Mouse (Mus musculus) hindbrain, embryonic 15.5 days (tissue): ENCODE results near the gene Clcn3. TPM values are rescaled to one million over a fixed set of nuclear protein-coding genes. Genes with fewer than 3 reads are reported as not detected.

Experiments used
- ATAC-seq: fragments of 200-750 bp; cut with Nextera tagmentation; 2 replicates; pipeline ENCODE4 v1.8.0; 2017; ENCODE audit warnings: low read depth, moderate number of reproducible peaks, moderate TSS enrichment; ENCODE audit not compliant: low FRiP score
- H3K27ac ChIP-seq: fragments of 300-500 bp; sonication (generic); replicated peaks from 2 replicates; pipeline ENCODE4 v1.5.1; 2015; ENCODE audit warnings: mild to moderate bottlenecking, inconsistent platforms
- H3K27me3 ChIP-seq: fragments of 300-500 bp; sonication (generic); 2 replicates; pipeline ENCODE4 v1.6.1; 2015; ENCODE audit warnings: control low read depth, inconsistent platforms
- H3K36me3 ChIP-seq: fragments of 300-500 bp; sonication (generic); 2 replicates; pipeline ENCODE4 v1.6.1; 2015; ENCODE audit warnings: control low read depth, inconsistent platforms
- H3K4me1 ChIP-seq: fragments of 300-500 bp; sonication (generic); replicated peaks from 2 replicates; pipeline ENCODE4 v1.6.1; 2015; ENCODE audit warnings: control low read depth, inconsistent platforms
- H3K4me2 ChIP-seq: fragments of 300-500 bp; sonication (generic); 2 replicates; pipeline ENCODE4 v1.6.1; 2015; ENCODE audit warnings: moderate library complexity, mild to moderate bottlenecking, inconsistent platforms
- H3K4me3 ChIP-seq: fragments of 300-500 bp; sonication (generic); 2 replicates; pipeline ENCODE4 v1.5.1; 2015; ENCODE audit warnings: mild to moderate bottlenecking, inconsistent platforms
- H3K9ac ChIP-seq: fragments of 300-500 bp; sonication (generic); 2 replicates; pipeline ENCODE4 v1.6.1; 2015; ENCODE audit warnings: inconsistent platforms
- H3K9me3 ChIP-seq: fragments of 300-500 bp; sonication (generic); 2 replicates; pipeline ENCODE4 v1.6.1; 2016; ENCODE audit warnings: control low read depth, inconsistent platforms
- WGBS: fragments of 180-500 bp; shearing (Covaris S2); methylation state at CpG from one replicate; pipeline ENCODE4 v1.1.7; 2015; 5-methylcytosine and 5-hydroxymethylcytosine counted together
- polyA plus RNA-seq: library from polyadenylated mRNA; unstranded; fragments of >200 nt; fragmentation: Nextera tagmentation; extraction: Ambion mirVana; gene quantifications from 2 replicates; pipeline ENCODE4 v1.2.1, GENCODE M21; 2015

The Clcn3 gene
- polyA plus RNA-seq, 1 experiment from 2014 or later: 69.8 TPM

DNA sequence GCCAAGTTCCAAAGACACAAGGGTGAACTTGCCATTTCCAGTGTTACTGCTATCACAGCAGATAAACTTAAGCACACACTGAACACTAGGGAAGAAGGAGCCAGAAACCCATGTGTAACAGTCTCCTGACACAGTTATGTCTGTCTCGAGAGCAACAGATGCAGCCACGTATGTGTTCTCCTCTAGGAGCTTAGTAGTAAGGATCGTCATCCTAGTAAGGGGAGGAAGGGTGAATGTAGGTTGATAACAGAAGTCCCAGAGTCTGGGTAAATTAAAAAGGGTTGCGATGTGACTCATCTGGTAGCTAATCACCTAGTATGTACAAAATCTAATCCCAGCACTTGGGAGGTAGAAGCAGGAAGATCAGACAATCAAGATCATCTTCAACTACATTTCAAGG lies 33.2 kb downstream of the Clcn3 start:
- Histone ChIP-seq H3K27ac (no peak overlapping the region), H3K4me1 (peaks cover 17% of the 10 kb centered on the region), H3K27me3 (no peaks in the 10 kb centered on the region), H3K4me2 (no peak overlapping the region), H3K9me3 (no peaks in the 10 kb centered on the region), H3K36me3 (no peaks in the 10 kb centered on the region), H3K4me3 (no peak overlapping the region), H3K9ac (no peak overlapping the region)
- 87% methylated on average over 4 of the region's 4 CpGs for WGBS
- ATAC-seq: no peak

DNA sequence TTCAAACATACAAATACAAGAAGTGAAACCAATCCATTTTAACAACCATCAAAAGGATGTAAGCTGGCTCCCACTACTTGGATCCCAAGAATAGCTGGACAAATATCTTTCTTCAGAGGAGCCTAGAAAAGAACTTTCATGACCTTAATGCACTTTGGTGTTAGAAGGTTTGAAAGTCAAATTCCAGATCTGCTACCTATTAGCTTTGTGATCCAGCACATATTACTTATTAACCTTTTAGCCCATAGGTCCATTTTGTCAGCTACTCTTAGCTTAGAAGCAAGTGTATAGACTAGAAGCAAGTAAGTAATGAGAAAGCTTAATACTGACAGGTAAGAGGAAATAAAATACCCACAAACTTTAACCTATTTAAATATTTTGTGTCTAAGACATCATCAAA lies 35.6 kb downstream of the Clcn3 start:
- Histone ChIP-seq H3K4me1 (peaks cover 12% of the 10 kb centered on the region), H3K4me2 (no peak overlapping the region), H3K27me3 (no peaks in the 10 kb centered on the region), H3K4me3 (no peak overlapping the region), H3K36me3 (no peaks in the 10 kb centered on the region), H3K9me3 (no peaks in the 10 kb centered on the region), H3K27ac (no peak overlapping the region), H3K9ac (no peak overlapping the region)
- no peak for ATAC-seq

DNA sequence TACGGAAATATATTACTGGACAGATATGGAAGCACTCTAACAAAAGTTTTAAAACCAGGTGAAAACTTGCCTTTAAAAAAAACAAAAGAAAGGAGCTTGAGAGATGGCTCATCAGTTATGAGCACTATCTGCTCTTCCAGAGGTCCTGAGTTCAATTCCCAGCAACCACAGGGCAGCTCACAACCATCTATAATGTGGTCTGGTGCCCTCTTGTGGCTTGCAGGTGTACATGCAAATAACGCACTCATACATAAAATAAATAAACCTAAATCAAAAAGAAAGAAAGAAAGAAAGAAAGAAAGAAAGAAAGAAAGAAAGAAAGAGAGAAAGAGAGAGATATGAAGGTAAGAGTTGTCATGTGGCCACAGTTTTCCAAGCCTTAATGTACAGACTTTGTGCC lies 40.2 kb downstream of the Clcn3 start:
- no peak overlapping the region for H3K4me2 ChIP-seq
- H3K27ac ChIP-seq: no peak overlapping the region
- H3K36me3 ChIP-seq: no peaks in the 10 kb centered on the region
- no peaks in the 10 kb centered on the region for H3K9me3 ChIP-seq
- 95% methylated on average over 2 of the region's 2 CpGs for WGBS
- H3K4me3 ChIP-seq: no peak overlapping the region
- no peaks in the 10 kb centered on the region for H3K27me3 ChIP-seq
- ATAC-seq: no peak
- no peaks in the 10 kb centered on the region for H3K4me1 ChIP-seq
- H3K9ac ChIP-seq: no peak overlapping the region

DNA sequence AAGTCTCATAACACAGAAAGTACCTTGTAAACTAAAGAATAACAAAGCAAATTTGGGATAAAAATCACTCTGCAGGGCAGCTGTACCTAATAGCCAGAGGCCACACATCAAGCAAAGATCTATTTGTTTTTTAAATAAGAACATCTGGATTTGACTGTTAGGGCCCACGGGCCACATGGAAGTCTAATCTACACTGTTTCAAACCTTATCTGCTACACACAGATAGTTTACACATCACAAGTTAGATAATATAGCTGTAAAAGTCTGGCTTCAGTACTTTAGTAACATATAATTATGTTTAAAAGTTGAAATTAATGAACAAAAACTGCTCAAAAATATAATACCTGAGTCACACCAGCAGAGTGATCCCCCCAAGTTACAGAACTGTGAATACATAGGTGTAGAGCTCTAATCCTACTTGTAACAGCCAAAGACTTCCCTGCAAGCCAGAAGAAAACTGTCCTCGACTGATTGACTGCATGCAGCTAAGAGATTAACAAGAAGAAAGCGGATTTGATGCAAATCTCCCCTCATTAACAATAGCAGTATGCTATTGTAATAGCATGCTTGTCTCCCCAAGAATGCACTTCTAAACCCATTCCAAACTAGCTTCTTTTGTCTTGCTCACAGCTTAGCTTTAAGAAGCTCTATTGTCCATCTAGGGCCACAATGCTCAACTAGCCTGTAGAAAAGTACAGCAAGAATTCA lies 44.2 kb downstream of the Clcn3 start:
- no peaks in the 10 kb centered on the region for H3K27me3 ChIP-seq
- 0 out of 2 replicates have a peak, but pooled peaks cover 6% of the 10 kb centered on the region for H3K36me3 ChIP-seq
- H3K4me3 ChIP-seq: no peak overlapping the region
- H3K4me2 ChIP-seq: no peak overlapping the region
- no peaks in the 10 kb centered on the region for H3K9me3 ChIP-seq
- no peaks in the 10 kb centered on the region for H3K4me1 ChIP-seq
- no peak for ATAC-seq
- WGBS: 42% methylated on average over 3 of the region's 3 CpGs
- no peak overlapping the region for H3K27ac ChIP-seq
- no peak overlapping the region for H3K9ac ChIP-seq

DNA sequence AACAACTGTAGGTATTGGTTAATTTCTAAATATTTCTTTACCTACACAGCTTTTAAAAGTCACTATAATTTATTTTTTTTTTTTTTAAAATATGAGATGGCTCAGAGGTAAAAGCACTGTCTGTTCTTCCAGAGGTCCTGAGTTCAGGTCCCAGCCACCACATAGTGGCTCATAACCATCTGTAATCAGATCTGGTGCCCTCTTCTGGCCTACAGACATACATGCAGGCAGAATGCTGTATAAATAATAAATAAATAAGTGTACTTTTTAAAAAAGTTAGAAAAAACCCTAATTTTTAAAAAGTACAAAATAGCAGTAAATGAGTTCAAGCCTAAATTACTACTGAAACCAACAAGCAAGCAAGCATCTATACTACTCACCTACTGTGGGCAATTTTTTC lies 49.5 kb downstream of the Clcn3 start:
- Histone ChIP-seq H3K27me3 (no peaks in the 10 kb centered on the region), H3K4me3 (no peak overlapping the region), H3K36me3 (peaks cover 11% of the 10 kb centered on the region), H3K4me2 (no peak overlapping the region), H3K27ac (no peak overlapping the region), H3K4me1 (no peaks in the 10 kb centered on the region), H3K9ac (no peak overlapping the region), H3K9me3 (no peaks in the 10 kb centered on the region)
- ATAC-seq: no peak

DNA sequence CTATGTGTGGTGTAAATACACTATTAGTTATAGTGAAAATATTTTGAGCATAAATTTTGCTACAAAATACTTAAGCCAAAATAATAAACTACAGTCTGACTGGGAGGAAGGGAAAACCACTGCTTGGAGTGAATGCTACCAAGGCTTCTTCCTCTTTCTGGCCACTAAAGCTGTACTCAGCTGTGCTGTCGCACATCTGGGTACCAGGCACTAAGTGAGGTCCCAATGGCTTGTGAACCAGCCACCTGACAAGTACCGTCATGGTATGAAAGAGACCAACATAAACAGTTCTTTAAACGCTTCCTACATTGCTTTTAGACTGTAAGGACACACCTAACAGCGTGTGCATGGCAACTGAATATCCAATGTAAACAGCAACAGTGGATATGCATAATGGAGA lies 62.9 kb downstream of the Clcn3 start:
- peaks cover 12% of the 10 kb centered on the region; the same call in 1 of the 2 replicates for H3K36me3 ChIP-seq
- WGBS: 94% methylated on average over 4 of the region's 4 CpGs
- H3K9me3 ChIP-seq: no peaks in the 10 kb centered on the region
- no peaks in the 10 kb centered on the region for H3K27me3 ChIP-seq
- no peak for ATAC-seq
- H3K4me3 ChIP-seq: no peak overlapping the region
- H3K9ac ChIP-seq: no peak overlapping the region
- no peak overlapping the region for H3K27ac ChIP-seq
- H3K4me1 ChIP-seq: no peaks in the 10 kb centered on the region
- H3K4me2 ChIP-seq: no peak overlapping the region

DNA sequence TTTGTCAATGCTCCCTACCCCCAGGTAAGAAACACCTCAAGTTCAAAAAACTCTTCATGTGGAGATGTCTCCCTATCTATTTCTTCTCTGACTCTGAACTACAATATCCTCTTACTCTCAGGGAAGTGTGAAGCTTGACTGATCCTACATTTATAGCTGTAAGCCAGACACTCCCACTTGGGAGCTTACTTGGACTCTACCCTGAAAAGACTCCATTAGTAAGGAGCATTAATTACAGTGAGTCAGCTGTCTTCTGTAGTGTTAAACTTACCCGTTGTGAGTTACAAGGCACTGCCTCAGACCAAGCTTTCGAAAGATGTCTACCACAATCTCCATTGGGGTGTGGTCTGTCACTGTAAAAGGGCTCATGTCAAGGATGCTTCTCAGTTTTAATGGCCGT lies 64.0 kb downstream of the Clcn3 start:
- Histone ChIP-seq H3K36me3 (peaks cover 6% of the 10 kb centered on the region; the same call in 1 of the 2 replicates), H3K4me3 (no peak overlapping the region), H3K4me1 (no peaks in the 10 kb centered on the region), H3K27ac (no peak overlapping the region), H3K4me2 (no peak overlapping the region), H3K27me3 (no peaks in the 10 kb centered on the region), H3K9ac (no peak overlapping the region), H3K9me3 (no peaks in the 10 kb centered on the region)
- ATAC-seq: no peak
- WGBS: 91% methylated on average over 3 of the region's 3 CpGs

DNA sequence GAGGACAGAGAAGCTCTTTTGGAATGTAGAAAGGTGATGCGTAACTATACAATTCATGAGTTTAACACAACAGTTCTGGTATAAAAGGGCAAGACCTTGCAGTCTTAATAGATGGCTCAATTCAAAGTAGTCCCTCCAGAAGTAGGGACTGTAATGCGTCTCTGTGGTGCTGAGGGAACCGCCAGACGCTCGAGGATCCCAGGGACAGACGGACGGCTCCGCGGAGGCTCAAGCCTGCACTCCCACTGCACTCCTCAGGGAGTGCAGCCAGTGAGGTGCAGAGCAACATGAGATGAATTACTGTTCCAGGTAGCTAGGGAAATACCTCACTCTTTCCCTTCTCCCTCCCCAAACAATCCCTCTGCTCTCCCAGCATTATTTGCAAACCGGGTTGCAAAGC lies 70.5 kb downstream of the Clcn3 start:
- 60% methylated on average over 10 of the region's 10 CpGs for WGBS
- no peaks in the 10 kb centered on the region for H3K9me3 ChIP-seq
- H3K9ac ChIP-seq: no peak overlapping the region
- no peak overlapping the region for H3K4me3 ChIP-seq
- no peak overlapping the region for H3K4me2 ChIP-seq
- no peak overlapping the region for H3K27ac ChIP-seq
- peaks cover 11% of the 10 kb centered on the region for H3K36me3 ChIP-seq
- ATAC-seq: no peak
- H3K4me1 ChIP-seq: no peaks in the 10 kb centered on the region
- H3K27me3 ChIP-seq: no peaks in the 10 kb centered on the region

DNA sequence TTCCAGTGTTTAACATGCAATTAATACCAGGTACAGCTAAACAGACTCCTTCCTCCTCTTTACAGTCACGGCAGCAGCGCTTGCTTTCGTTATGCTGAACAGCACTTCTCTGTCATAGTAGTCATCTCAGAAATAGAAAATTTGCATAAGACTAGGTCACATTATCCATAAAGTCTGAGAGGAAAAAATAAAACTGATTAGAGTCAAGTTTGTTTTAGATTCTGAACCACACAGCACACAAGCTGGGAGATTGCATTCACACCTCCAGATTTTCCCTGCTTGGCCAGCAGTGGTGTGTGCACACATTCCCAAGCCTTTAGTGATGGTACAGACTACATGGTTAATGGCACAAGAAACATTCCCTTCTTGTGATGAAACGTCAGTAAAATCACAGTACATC lies 71.0 kb downstream of the Clcn3 start:
- H3K36me3 ChIP-seq: peaks cover 11% of the 10 kb centered on the region
- H3K9ac ChIP-seq: no peak overlapping the region
- no peak overlapping the region for H3K27ac ChIP-seq
- no peaks in the 10 kb centered on the region for H3K27me3 ChIP-seq
- WGBS: 80% methylated on average over 4 of the region's 4 CpGs
- H3K4me1 ChIP-seq: no peaks in the 10 kb centered on the region
- no peaks in the 10 kb centered on the region for H3K9me3 ChIP-seq
- no peak for ATAC-seq
- no peak overlapping the region for H3K4me2 ChIP-seq
- no peak overlapping the region for H3K4me3 ChIP-seq

DNA sequence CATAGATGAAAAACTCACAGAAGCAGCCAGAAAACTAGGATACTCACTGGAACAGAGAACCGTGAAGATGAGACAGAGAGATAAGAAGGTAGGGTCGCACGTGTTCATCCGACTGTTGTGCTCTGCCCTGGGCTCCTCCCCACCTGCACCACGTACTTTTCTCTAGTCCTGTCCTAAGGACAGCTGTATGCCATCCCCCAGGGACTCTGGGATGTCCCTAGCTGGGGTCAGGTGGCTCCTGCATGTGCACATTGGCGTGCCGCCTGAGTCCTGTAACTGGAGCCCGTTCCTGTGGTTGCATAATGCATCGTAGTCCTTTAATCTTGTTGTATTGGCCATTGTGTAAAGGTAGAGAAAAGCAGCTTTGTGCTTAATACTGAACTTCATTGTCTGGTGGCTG lies 83.0 kb downstream of the Clcn3 start:
- Histone ChIP-seq H3K9ac (no peak overlapping the region), H3K4me1 (no peaks in the 10 kb centered on the region), H3K4me2 (no peak overlapping the region), H3K27ac (no peak overlapping the region), H3K4me3 (no peak overlapping the region), H3K36me3 (peaks cover 9% of the 10 kb centered on the region), H3K9me3 (no peaks in the 10 kb centered on the region), H3K27me3 (no peaks in the 10 kb centered on the region)
- ATAC-seq: no peak
- WGBS: 84% methylated on average over 9 of the region's 9 CpGs

DNA sequence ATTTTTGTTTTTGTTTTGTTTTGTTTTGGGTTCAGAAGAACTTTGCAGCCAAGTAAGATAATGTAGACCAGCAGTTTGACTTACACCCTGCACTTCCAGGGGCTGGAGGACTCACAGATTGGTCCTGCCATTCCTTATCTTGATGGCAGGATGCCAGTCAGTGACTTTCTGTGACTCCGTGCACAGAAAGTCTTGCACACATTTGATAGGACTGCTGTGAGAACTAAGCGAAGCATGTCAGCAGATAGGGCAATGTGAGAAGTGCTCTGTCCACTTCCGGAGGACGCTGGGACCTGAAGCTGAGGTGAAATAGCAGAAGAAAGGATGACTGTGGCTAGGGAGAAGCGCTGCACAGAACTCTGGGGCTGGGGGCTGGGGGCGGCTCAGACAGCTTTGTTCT lies 87.2 kb downstream of the Clcn3 start:
- Histone ChIP-seq H3K4me3 (no peak overlapping the region), H3K27ac (no peak overlapping the region), H3K4me2 (no peak overlapping the region), H3K4me1 (peaks cover 20% of the 10 kb centered on the region), H3K9ac (no peak overlapping the region), H3K36me3 (0 out of 2 replicates have a peak, but pooled peaks cover 6% of the 10 kb centered on the region), H3K27me3 (no peaks in the 10 kb centered on the region), H3K9me3 (no peaks in the 10 kb centered on the region)
- ATAC-seq: no peak
- 91% methylated on average over 6 of the region's 6 CpGs for WGBS

DNA sequence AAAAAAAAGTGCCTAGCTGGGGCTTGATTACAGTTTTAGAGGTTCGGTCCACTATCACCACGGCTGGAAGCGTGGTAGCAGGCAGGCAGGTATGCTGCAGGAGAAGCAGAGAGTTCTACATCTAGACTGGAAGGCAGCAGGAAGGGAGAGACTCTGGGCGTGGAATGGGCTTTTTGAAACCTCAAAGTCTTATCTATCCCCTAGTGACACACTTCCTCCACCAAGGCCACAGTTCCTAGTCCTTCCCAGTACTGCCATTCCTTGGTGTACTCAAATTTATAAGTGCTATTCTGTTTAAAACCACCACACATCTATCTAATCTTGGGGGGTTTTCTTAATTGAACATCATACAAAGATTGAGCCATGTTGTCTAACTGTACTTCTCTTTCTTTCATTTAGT lies 91.3 kb downstream of the Clcn3 start:
- no peak overlapping the region for H3K27ac ChIP-seq
- 97% methylated on average over 4 of the region's 4 CpGs for WGBS
- no peak overlapping the region for H3K9ac ChIP-seq
- H3K36me3 ChIP-seq: 0 out of 2 replicates have a peak, but pooled peaks cover 6% of the 10 kb centered on the region
- peaks cover 22% of the 10 kb centered on the region for H3K4me1 ChIP-seq
- H3K27me3 ChIP-seq: no peaks in the 10 kb centered on the region
- no peak overlapping the region for H3K4me3 ChIP-seq
- H3K4me2 ChIP-seq: peak overlapping the region; percentile 68
- H3K9me3 ChIP-seq: no peaks in the 10 kb centered on the region
- ATAC-seq: no peak

DNA sequence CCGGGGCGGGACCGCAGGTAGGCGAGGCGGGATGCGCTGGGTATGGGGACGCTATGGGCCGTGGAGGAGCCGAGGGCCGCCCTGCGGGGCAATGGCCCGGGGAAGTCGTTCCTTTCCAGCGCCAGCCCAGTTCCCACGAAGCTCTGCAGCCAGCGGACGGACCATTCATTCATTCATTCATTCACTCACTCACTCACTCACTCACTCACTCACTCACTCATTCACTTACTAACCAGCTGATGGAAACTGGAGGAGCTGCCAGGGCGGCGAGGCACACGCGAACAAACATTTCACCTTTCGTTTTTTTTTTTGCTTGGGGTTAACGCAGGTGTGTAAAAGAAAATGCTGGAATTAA lies 92.6 kb downstream of the Clcn3 start:
- Histone ChIP-seq H3K4me3 (peak overlapping the region; percentile 59), H3K27ac (peak overlapping the region; percentile 64), H3K9me3 (no peaks in the 10 kb centered on the region), H3K9ac (peak overlapping the region; percentile 72), H3K27me3 (no peaks in the 10 kb centered on the region), H3K4me2 (peak overlapping the region; percentile 68), H3K4me1 (peaks cover 22% of the 10 kb centered on the region), H3K36me3 (0 out of 2 replicates have a peak, but pooled peaks cover 6% of the 10 kb centered on the region)
- 3% methylated on average over 22 of the region's 23 CpGs for WGBS
- no peak for ATAC-seq
